Mouse (Mus musculus): Measurements from ENCODE around the gene Degs1.

The Degs1 gene

DNA sequence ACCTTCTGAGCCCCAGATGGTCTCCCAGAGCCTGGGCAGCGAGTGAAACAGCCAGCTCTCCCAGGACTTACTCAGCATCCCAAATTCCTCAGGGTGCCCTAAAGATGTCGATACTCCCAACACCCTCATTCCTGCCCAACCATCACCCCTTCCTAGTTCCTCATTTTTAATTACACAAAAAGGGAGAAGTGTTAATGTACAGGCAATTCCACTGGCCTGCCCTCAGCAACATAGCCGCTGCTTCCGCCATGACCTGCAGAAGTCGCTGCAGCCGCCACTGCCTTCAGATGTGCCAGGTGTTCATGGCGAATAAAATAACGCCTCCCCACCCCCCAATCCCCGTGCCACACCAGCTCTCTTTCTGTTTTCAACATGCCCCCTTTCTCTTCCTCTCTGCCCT, 56.3 kb downstream of the Degs1 start:
- no peak for DNase-seq (ENCODE audit: low read depth, low spot score)
